Comparison of ENCODE assay signal across 7 mouse cellular contexts in genomic region chr11:3314148-3314547, GRCm38 (mm10). TPM values are rescaled to one million over a fixed set of nuclear protein-coding genes. Genes with fewer than 3 reads are reported as not detected.
DNase-seq lines count a peak whose midpoint lies in the region; ATAC-seq and TF ChIP-seq lines count a peak whose summit lies in the region.

No protein-coding gene starts in this region.

- no peak overlapping the region for H3K4me3 ChIP-seq in thymus, adult 2 months (ENCODE audit: control insufficient read depth, insufficient read depth, low read length)
- no peak overlapping the region for H3K4me3 ChIP-seq in hindbrain, embryonic 15.5 days
- H3K4me3 ChIP-seq in liver, embryonic 12.5 days = no peak overlapping the region

- H3K9me3 ChIP-seq in hindbrain, embryonic 15.5 days = no peaks in the 10 kb centered on the region; the same call in 1 of the 2 replicates
- no peaks in the 10 kb centered on the region for H3K9me3 ChIP-seq in liver, embryonic 12.5 days (replicated peaks)

- no peak overlapping the region for H3K9ac ChIP-seq in hindbrain, embryonic 15.5 days
- no peak overlapping the region for H3K9ac ChIP-seq in liver, embryonic 12.5 days

- 52% methylated on average over 2 of the region's 2 CpGs for WGBS in thymus, adult 2 months
- WGBS in hindbrain, embryonic 15.5 days = 24% methylated on average over 2 of the region's 2 CpGs
- 15% methylated on average over 2 of the region's 2 CpGs for WGBS in liver, embryonic 12.5 days (ENCODE audit: insufficient replicate concordance)

- no peaks in the 10 kb centered on the region for H3K27me3 ChIP-seq in thymus, adult 2 months (ENCODE audit: control insufficient read depth, insufficient read depth, low read length)
- H3K27me3 ChIP-seq in hindbrain, embryonic 15.5 days = no peaks in the 10 kb centered on the region
- H3K27me3 ChIP-seq in liver, embryonic 12.5 days (replicated peaks) = no peaks in the 10 kb centered on the region

- H3K27ac ChIP-seq in thymus, adult 2 months (ENCODE audit: control insufficient read depth, insufficient read depth, low read length) = no peak overlapping the region; the same call in 1 of the 2 replicates
- H3K27ac ChIP-seq in hindbrain, embryonic 15.5 days (replicated peaks) = no peak overlapping the region
- H3K27ac ChIP-seq in liver, embryonic 12.5 days = no peak overlapping the region

- peaks cover 46% of the 10 kb centered on the region for H3K4me1 ChIP-seq in thymus, adult 2 months (replicated peaks; ENCODE audit: control insufficient read depth, insufficient read depth, low read length)
- no peaks in the 10 kb centered on the region for H3K4me1 ChIP-seq in hindbrain, embryonic 15.5 days (replicated peaks)
- H3K4me1 ChIP-seq in liver, embryonic 12.5 days = peaks cover 43% of the 10 kb centered on the region

- H3K36me3 ChIP-seq in thymus, adult 2 months (ENCODE audit: control insufficient read depth, insufficient read depth, low read length) = peaks cover 5% of the 10 kb centered on the region
- peaks cover 16% of the 10 kb centered on the region for H3K36me3 ChIP-seq in hindbrain, embryonic 15.5 days
- H3K36me3 ChIP-seq in liver, embryonic 12.5 days = peaks cover 42% of the 10 kb centered on the region

- TF ChIP-seq POLR2A in thymus, adult 2 months (IDR thresholded peaks at IDR 0.05; ENCODE audit: control insufficient read depth, extremely low read depth, insufficient read depth, low read length, poor library complexity) = no peak

- TF ChIP-seq CTCF in thymus, adult 2 months (IDR thresholded peaks at IDR 0.05; ENCODE audit: borderline replicate concordance, control insufficient read depth, extremely low read depth, insufficient read depth, low read length, poor library complexity) = no peak

- ATAC-seq in hindbrain, embryonic 15.5 days (ENCODE audit: low FRiP score, low read depth) = peak; percentile 50; the same call in 1 of the 2 replicates
- ATAC-seq in liver, embryonic 12.5 days = peak; percentile 69

- peak; percentile 65 for DNase-seq in thymus, adult 2 months
- DNase-seq in thymus, adult 18-20 months = no peak
- DNase-seq in adrenal gland, adult 2 months = peak; percentile 68
- peak; percentile 59 for DNase-seq in embryo, embryonic 9.5 days (ENCODE audit: extremely low spot score)
- peak; percentile 60 for DNase-seq in naive thymus-derived CD4-positive, alpha-beta T cell, adult 2 months (ENCODE audit: low read depth)

- no peak overlapping the region for H3K4me2 ChIP-seq in hindbrain, embryonic 15.5 days
- H3K4me2 ChIP-seq in liver, embryonic 12.5 days = no peak overlapping the region

RNA-seq across cellular contexts. Expression of gene Pik3ip1, which starts 16.1 kb away (rescaled TPM):
- 151 and 153 TPM in 2 replicates for polyA plus RNA-seq in thymus, adult 2 months (2012; rRNA removed)
- 10 to 100 TPM in 1 of 2 experiments, 1 to 10 TPM in 1; 8.0 to 14.0 TPM for total RNA-seq in adrenal gland, adult 2 months (2021)
- 40.3 and 43.3 TPM in 2 replicates for polyA plus RNA-seq in adrenal gland, adult 2 months (2012; rRNA removed)
- polyA plus RNA-seq in hindbrain, embryonic 15.5 days (2015; fragmentation: Nextera tagmentation; extraction: Ambion mirVana) = 26.1 and 26.3 TPM in 2 replicates
- 1.8 and 2.1 TPM in 2 replicates for polyA plus RNA-seq in liver, embryonic 12.5 days (2016; fragmentation: Nextera tagmentation; extraction: Ambion mirVana)

RNA-seq across cellular contexts. Expression of gene Patz1, which starts 25.5 kb away (rescaled TPM):
- polyA plus RNA-seq in thymus, adult 2 months (2012; rRNA removed) = 216 and 243 TPM in 2 replicates
- 10 to 100 TPM; 19.7 to 30.4 TPM for total RNA-seq in adrenal gland, adult 2 months (2021)
- 73.0 and 73.9 TPM in 2 replicates for polyA plus RNA-seq in adrenal gland, adult 2 months (2012; rRNA removed)
- 51.9 and 54.3 TPM in 2 replicates for polyA plus RNA-seq in hindbrain, embryonic 15.5 days (2015; fragmentation: Nextera tagmentation; extraction: Ambion mirVana)
- polyA plus RNA-seq in liver, embryonic 12.5 days (2016; fragmentation: Nextera tagmentation; extraction: Ambion mirVana) = 29.0 and 30.5 TPM in 2 replicates

RNA-seq across cellular contexts. Expression of gene Drg1, which starts 47.9 kb away (rescaled TPM):
- 36.8 and 36.9 TPM in 2 replicates for polyA plus RNA-seq in thymus, adult 2 months (2012; rRNA removed)
- 100 to 1,000 TPM in 1 of 2 experiments, 10 to 100 TPM in 1; 86.3 to 104 TPM for total RNA-seq in adrenal gland, adult 2 months (2021)
- polyA plus RNA-seq in adrenal gland, adult 2 months (2012; rRNA removed) = 5.4 and 7.2 TPM in 2 replicates
- 205 and 207 TPM in 2 replicates for polyA plus RNA-seq in hindbrain, embryonic 15.5 days (2015; fragmentation: Nextera tagmentation; extraction: Ambion mirVana)
- 167 and 169 TPM in 2 replicates for polyA plus RNA-seq in liver, embryonic 12.5 days (2016; fragmentation: Nextera tagmentation; extraction: Ambion mirVana)

Comparison
In these comparisons a context has a peak if more than half of its experiments do, and no peak if none do; other contexts are left out.
1. DNase-seq: peak in thymus, adult 2 months (single experiment), adrenal gland, adult 2 months (single experiment), embryo, embryonic 9.5 days (single experiment) and naive thymus-derived CD4-positive, alpha-beta T cell, adult 2 months (single experiment); none in thymus, adult 18-20 months (0 of 2).